15 mouse cellular contexts compared by ENCODE assay signal in genomic region chr4:41527076-41527475, GRCm38 (mm10). TPM values are rescaled to one million over a fixed set of nuclear protein-coding genes. Genes with fewer than 3 reads are reported as not detected.
DNase-seq lines count a peak whose midpoint lies in the region; ATAC-seq and TF ChIP-seq lines count a peak whose summit lies in the region.
"Had no signal": no experiment of that assay in that cellular context is flagged by ENCODE, and none has a peak within 500 bp of the region (broad histone marks: within the 10 kb centered on the region; RNA-seq: fewer than 3 reads in every experiment).

No protein-coding gene starts in this region.

- H3K36me3 ChIP-seq in forebrain, postnatal 0 days (ENCODE audit: insufficient read depth): peaks cover 2% of the 10 kb centered on the region; the same call in 1 of the 2 replicates
- H3K36me3 ChIP-seq in midbrain, embryonic 10.5 days: 0 out of 2 replicates have a peak, but pooled peaks cover 2% of the 10 kb centered on the region
- peaks cover 4% of the 10 kb centered on the region; the same call in 1 of the 2 replicates for H3K36me3 ChIP-seq in neural tube, embryonic 14.5 days (ENCODE audit: control insufficient read depth, insufficient read depth, low read length)
- H3K36me3 ChIP-seq: heart, embryonic 12.5 days had no signal

- ATAC-seq in forebrain, postnatal 0 days: 0 out of 2 replicates have a peak, but pooled peaks have one; percentile 7
- ATAC-seq in neural tube, embryonic 14.5 days (ENCODE audit: low read depth): peak; percentile 18; the same call in 1 of the 2 replicates
- ATAC-seq in erythroblast, adult 5-6 weeks (replicated peaks; ENCODE audit: low FRiP score, poor library complexity, severe bottlenecking): no peak

- no peaks in the 10 kb centered on the region for H3K9me3 ChIP-seq in forebrain, postnatal 0 days (ENCODE audit: low read length)
- H3K9me3 ChIP-seq in midbrain, embryonic 10.5 days (replicated peaks): no peaks in the 10 kb centered on the region
- H3K9me3 ChIP-seq in neural tube, embryonic 14.5 days (ENCODE audit: control insufficient read depth, low read length): no peaks in the 10 kb centered on the region
- H3K9me3 ChIP-seq: heart, embryonic 12.5 days; megakaryocyte, embryonic 14.5 days had no signal

- 0 out of 2 replicates have a peak overlapping the region, but pooled peaks have one; percentile 7 for H3K27ac ChIP-seq in layer of hippocampus, adult 2 months
- no peak overlapping the region; the same call in 1 of the 2 replicates for H3K27ac ChIP-seq in forebrain, postnatal 0 days (ENCODE audit: low read depth, low read length)
- H3K27ac ChIP-seq in midbrain, embryonic 10.5 days (replicated peaks): peak overlapping the region; percentile 88
- H3K27ac ChIP-seq in neural tube, embryonic 14.5 days (ENCODE audit: low read depth, low read length): no peak overlapping the region

- no peak overlapping the region for H3K4me2 ChIP-seq in forebrain, postnatal 0 days (ENCODE audit: low read depth)
- H3K4me2 ChIP-seq in neural tube, embryonic 14.5 days (ENCODE audit: low read depth, low read length): no peak overlapping the region
- H3K4me2 ChIP-seq: heart, embryonic 12.5 days; lung, embryonic 14.5 days had no signal

- no peak for DNase-seq in layer of hippocampus, adult 2 months (ENCODE audit: low spot score in 2 of 2)
- DNase-seq in layer of hippocampus, postnatal 36 days: no peak
- peak; percentile 16 for DNase-seq in forebrain, postnatal 0 days
- peak; percentile 78 for DNase-seq in midbrain, embryonic 10.5 days (ENCODE audit: low spot score)
- DNase-seq in frontal cortex, postnatal 14 days (ENCODE audit: low spot score in 2 of 2): no peak
- DNase-seq in testis, postnatal 14 days (ENCODE audit: low spot score): no peak
- DNase-seq: adrenal gland, adult 8-10 months; gastrocnemius, postnatal 25 days; lung, embryonic 14.5 days; right cerebral cortex, postnatal 14 days; thymus, adult 18-20 months had no signal

- peaks cover 8% of the 10 kb centered on the region for H3K4me1 ChIP-seq in forebrain, postnatal 0 days (ENCODE audit: insufficient read depth)
- peaks cover 74% of the 10 kb centered on the region for H3K4me1 ChIP-seq in midbrain, embryonic 10.5 days
- peaks cover 26% of the 10 kb centered on the region for H3K4me1 ChIP-seq in neural tube, embryonic 14.5 days (ENCODE audit: control insufficient read depth, insufficient read depth, low read length)
- H3K4me1 ChIP-seq: megakaryocyte, embryonic 14.5 days had no signal

- H3K27me3 ChIP-seq in forebrain, postnatal 0 days (ENCODE audit: insufficient read depth, low read length): no peaks in the 10 kb centered on the region
- peaks cover 4% of the 10 kb centered on the region; the same call in 1 of the 2 replicates for H3K27me3 ChIP-seq in midbrain, embryonic 10.5 days (ENCODE audit: low read depth, poor library complexity, severe bottlenecking)
- H3K27me3 ChIP-seq in neural tube, embryonic 14.5 days (ENCODE audit: control insufficient read depth, insufficient read depth, low read length): no peaks in the 10 kb centered on the region

- no peak for TF ChIP-seq CTCF in layer of hippocampus, adult 2 months (conservative IDR thresholded peaks at IDR 0.05)
- TF ChIP-seq CTCF in forebrain, postnatal 0 days (IDR thresholded peaks at IDR 0.05; ENCODE audit: low read depth): no peak

- 18% methylated on average over 13 of the region's 13 CpGs for WGBS in forebrain, postnatal 0 days
- 15% methylated on average over 13 of the region's 13 CpGs for WGBS in midbrain, embryonic 10.5 days
- WGBS in neural tube, embryonic 14.5 days: 18% methylated on average over 13 of the region's 13 CpGs

- no peak overlapping the region for H3K4me3 ChIP-seq in layer of hippocampus, adult 2 months
- H3K4me3 ChIP-seq in forebrain, postnatal 0 days (ENCODE audit: low read depth, low read length): no peak overlapping the region
- H3K4me3 ChIP-seq in midbrain, embryonic 10.5 days: peak overlapping the region; percentile 30; the same call in 1 of the 2 replicates
- H3K4me3 ChIP-seq in neural tube, embryonic 14.5 days (ENCODE audit: low read depth, low read length): no peak overlapping the region
- H3K4me3 ChIP-seq: heart, embryonic 12.5 days; megakaryocyte, embryonic 14.5 days had no signal

- H3K9ac ChIP-seq in forebrain, postnatal 0 days: 0 out of 2 replicates have a peak overlapping the region, but pooled peaks have one; percentile 6
- H3K9ac ChIP-seq in neural tube, embryonic 14.5 days (replicated peaks; ENCODE audit: low read depth, low read length): 0 out of 2 replicates have a peak overlapping the region, but pooled peaks have one; percentile 11
- H3K9ac ChIP-seq: heart, embryonic 12.5 days; lung, embryonic 14.5 days had no signal

RNA-seq across cellular contexts. Expression of gene 1110017D15Rik, which starts 9.9 kb away (rescaled TPM):
- 1 to 10 TPM; 4.5 to 6.1 TPM for total RNA-seq in layer of hippocampus, adult 2 months (2021)
- total RNA-seq in layer of hippocampus, postnatal 36 days (2021): 1 to 10 TPM; 3.1 to 6.5 TPM
- total RNA-seq in forebrain, postnatal 0 days (2014; rRNA removed): 11.8 and 15.6 TPM in 2 replicates
- 21.1 and 21.7 TPM in 2 replicates for polyA plus RNA-seq in forebrain, postnatal 0 days (2015; fragmentation: Nextera tagmentation; extraction: Ambion mirVana)
- 3.4 and 4.2 TPM in 2 replicates for polyA plus RNA-seq in midbrain, embryonic 10.5 days (2016; fragmentation: Nextera tagmentation; extraction: Ambion mirVana)
- polyA plus RNA-seq in neural tube, embryonic 14.5 days (2014; fragmentation: Nextera tagmentation; extraction: Ambion mirVana): 5.3 and 13.7 TPM in 2 replicates
- total RNA-seq in erythroblast, adult 5-6 weeks (2015; ENCODE audit: low replicate concordance): not detected in 2 replicates
- not detected in 2 replicates for total RNA-seq in erythroblast, adult 5-6 weeks (2017; ENCODE audit: low replicate concordance)
- total RNA-seq: gastrocnemius, postnatal 25 days had no signal
- polyA plus RNA-seq: heart, embryonic 12.5 days had no signal

RNA-seq across cellular contexts. Expression of gene AI464131, which starts 24.2 kb away (rescaled TPM):
- 10 to 100 TPM; 31.4 to 31.8 TPM for total RNA-seq in layer of hippocampus, adult 2 months (2021)
- total RNA-seq in layer of hippocampus, postnatal 36 days (2021): 10 to 100 TPM; 29.9 to 32.4 TPM
- 14.7 and 16.0 TPM in 2 replicates for total RNA-seq in forebrain, postnatal 0 days (2014; rRNA removed)
- polyA plus RNA-seq in forebrain, postnatal 0 days (2015; fragmentation: Nextera tagmentation; extraction: Ambion mirVana): 4.7 and 8.2 TPM in 2 replicates
- 7.3 and 9.2 TPM in 2 replicates for polyA plus RNA-seq in midbrain, embryonic 10.5 days (2016; fragmentation: Nextera tagmentation; extraction: Ambion mirVana)
- 8.0 and 8.6 TPM in 2 replicates for polyA plus RNA-seq in neural tube, embryonic 14.5 days (2014; fragmentation: Nextera tagmentation; extraction: Ambion mirVana)
- total RNA-seq in erythroblast, adult 5-6 weeks (2015; ENCODE audit: low replicate concordance): not detected in 2 replicates
- not detected in 2 replicates for total RNA-seq in erythroblast, adult 5-6 weeks (2017; ENCODE audit: low replicate concordance)

RNA-seq across cellular contexts. Expression of gene Fam219a, which starts 42.3 kb away (rescaled TPM):
- 100 to 1,000 TPM; 153 to 157 TPM for total RNA-seq in layer of hippocampus, adult 2 months (2021)
- total RNA-seq in layer of hippocampus, postnatal 36 days (2021): 100 to 1,000 TPM; 151 to 152 TPM
- 76.6 and 95.8 TPM in 2 replicates for total RNA-seq in forebrain, postnatal 0 days (2014; rRNA removed)
- 13.8 and 18.6 TPM in 2 replicates for polyA plus RNA-seq in forebrain, postnatal 0 days (2015; fragmentation: Nextera tagmentation; extraction: Ambion mirVana)
- 4.1 and 5.7 TPM in 2 replicates for polyA plus RNA-seq in midbrain, embryonic 10.5 days (2016; fragmentation: Nextera tagmentation; extraction: Ambion mirVana)
- 18.8 and 23.5 TPM in 2 replicates for polyA plus RNA-seq in neural tube, embryonic 14.5 days (2014; fragmentation: Nextera tagmentation; extraction: Ambion mirVana)
- total RNA-seq in erythroblast, adult 5-6 weeks (2015; ENCODE audit: low replicate concordance): 1.5 TPM in 2 replicates
- total RNA-seq in erythroblast, adult 5-6 weeks (2017; ENCODE audit: low replicate concordance): 0.26 and 1.3 TPM in 2 replicates

RNA-seq across cellular contexts. Expression of gene Dnaic1, which starts 42.5 kb away (rescaled TPM):
- 1 to 10 TPM; 7.7 to 8.3 TPM for total RNA-seq in layer of hippocampus, adult 2 months (2021)
- 10 to 100 TPM in 1 of 2 experiments, 1 to 10 TPM in 1; 8.2 to 10.1 TPM for total RNA-seq in layer of hippocampus, postnatal 36 days (2021)
- 2.2 and 4.9 TPM in 2 replicates for total RNA-seq in forebrain, postnatal 0 days (2014; rRNA removed)
- polyA plus RNA-seq in forebrain, postnatal 0 days (2015; fragmentation: Nextera tagmentation; extraction: Ambion mirVana): 2.7 and 2.8 TPM in 2 replicates
- 1.6 and 2.2 TPM in 2 replicates for polyA plus RNA-seq in midbrain, embryonic 10.5 days (2016; fragmentation: Nextera tagmentation; extraction: Ambion mirVana)
- 1.7 and 1.9 TPM in 2 replicates for polyA plus RNA-seq in neural tube, embryonic 14.5 days (2014; fragmentation: Nextera tagmentation; extraction: Ambion mirVana)
- not detected in 2 replicates for total RNA-seq in erythroblast, adult 5-6 weeks (2015; ENCODE audit: low replicate concordance)
- total RNA-seq in erythroblast, adult 5-6 weeks (2017; ENCODE audit: low replicate concordance): not detected in 2 replicates

Comparison
In these comparisons a context has a peak if more than half of its experiments do, and no peak if none do; other contexts are left out.
1. DNase-seq: peak in forebrain, postnatal 0 days (single experiment) and midbrain, embryonic 10.5 days (single experiment); none in layer of hippocampus, adult 2 months (0 of 2), layer of hippocampus, postnatal 36 days (0 of 2), frontal cortex, postnatal 14 days (0 of 2) and testis, postnatal 14 days (single experiment).
2. H3K27ac ChIP-seq: peak in layer of hippocampus, adult 2 months (single experiment) and midbrain, embryonic 10.5 days (single experiment); none in forebrain, postnatal 0 days (single experiment) and neural tube, embryonic 14.5 days (single experiment).
3. RNA of gene 1110017D15Rik, which starts 9.9 kb away (total RNA-seq): 11.8 to 15.6 TPM in forebrain, postnatal 0 days, 3.1 to 6.5 TPM in layer of hippocampus, postnatal 36 days and 4.5 to 6.1 TPM in layer of hippocampus, adult 2 months; not detected in erythroblast, adult 5-6 weeks; every median in the first group is over 4 times any median in the second.
4. RNA of gene AI464131, which starts 24.2 kb away (total RNA-seq): 29.9 to 32.4 TPM in layer of hippocampus, postnatal 36 days, 31.4 to 31.8 TPM in layer of hippocampus, adult 2 months and 14.7 to 16.0 TPM in forebrain, postnatal 0 days; not detected in erythroblast, adult 5-6 weeks; every median in the first group is over 10 times any median in the second.
5. RNA of gene Fam219a, which starts 42.3 kb away (total RNA-seq): 153 to 157 TPM in layer of hippocampus, adult 2 months, 151 to 152 TPM in layer of hippocampus, postnatal 36 days and 76.6 to 95.8 TPM in forebrain, postnatal 0 days; 0.26 to 1.5 TPM in erythroblast, adult 5-6 weeks; every median in the first group is over 10 times any median in the second.